Mouse (Mus musculus) CH12.LX (cell line): ENCODE results near the gene Ift43. TPM values are rescaled to one million over a fixed set of nuclear protein-coding genes. Genes with fewer than 3 reads are reported as not detected.

Experiments used
- DNase-seq: peaks from one replicate; pipeline ENCODE4 v3.0.0-alpha.2; 2013; ENCODE audit errors: extremely low read depth
- H3K27ac ChIP-seq: 2 replicates; pipeline ENCODE4 v1.5.1; 2012; ENCODE audit warnings: low read depth, mild to moderate bottlenecking, control low read depth, moderate library complexity; ENCODE audit not compliant: insufficient read depth
- H3K27me3 ChIP-seq: replicated peaks from 2 replicates; pipeline ENCODE3; 2012; ENCODE audit warnings: inconsistent platforms
- H3K36me3 ChIP-seq, 2 experiments: replicated peaks in 1 of 2; 2 replicates each; pipeline versions ENCODE3 to v1.6.1; 2012; ENCODE audit warnings: inconsistent platforms in 1 of 2, low read length in 1 of 2, mild to moderate bottlenecking in 1 of 2, mixed read lengths in 1 of 2, moderate library complexity in 1 of 2; ENCODE audit not compliant: control insufficient read depth in 1 of 2, insufficient read depth in 1 of 2
- H3K4me1 ChIP-seq, 2 experiments: 2 replicates each; pipeline ENCODE4 v1.6.1; 2012; ENCODE audit warnings: inconsistent platforms in 1 of 2, moderate library complexity in 1 of 2; ENCODE audit not compliant: insufficient read depth in 2 of 2, control insufficient read depth in 1 of 2
- H3K4me2 ChIP-seq: 2 replicates; pipeline ENCODE4 v1.6.1; 2012; ENCODE audit warnings: low read depth, mild to moderate bottlenecking, control low read depth; ENCODE audit not compliant: poor library complexity, insufficient read depth, severe bottlenecking
- H3K4me3 ChIP-seq, 3 experiments: fragments of 150-350 bp in 1 of 3; sonication (generic) in 1 of 3; replicated peaks in 1 of 3; 2 replicates each; pipeline versions ENCODE3 to v1.5.1; 2011 to 2012; ENCODE audit warnings: low read depth in 2 of 3, low read length in 2 of 3, mild to moderate bottlenecking in 2 of 3, moderate library complexity in 2 of 3, control low read depth in 1 of 3, improper control_type of control experiment in 1 of 3, inconsistent platforms in 1 of 3, mixed read lengths in 1 of 3; ENCODE audit not compliant: poor library complexity in 1 of 3
- H3K79me2 ChIP-seq: replicated peaks from 2 replicates; pipeline ENCODE4 v1.6.1; 2012; ENCODE audit warnings: mild to moderate bottlenecking, moderate library complexity; ENCODE audit not compliant: control insufficient read depth, poor library complexity, insufficient read depth, severe bottlenecking; ENCODE audit errors: extremely low read depth
- H3K9ac ChIP-seq: 2 replicates; pipeline ENCODE4 v1.6.1; 2012; ENCODE audit warnings: low read depth, mild to moderate bottlenecking, control low read depth, moderate library complexity; ENCODE audit not compliant: insufficient read depth
- H3K9me3 ChIP-seq: replicated peaks from 2 replicates; pipeline ENCODE3; 2012; ENCODE audit warnings: low read length, inconsistent platforms, mixed read lengths
- ELF1 ChIP-seq: IDR thresholded peaks from 2 replicates; pipeline ENCODE4 v1.6.1; 2014; ENCODE audit warnings: low read depth, mild to moderate bottlenecking, inconsistent platforms, low read length, improper control_type of control experiment
- IRF4 ChIP-seq: IDR thresholded peaks from 2 replicates; pipeline ENCODE4 v1.6.1; 2014; ENCODE audit warnings: low read depth, mild to moderate bottlenecking, inconsistent platforms, low read length, improper control_type of control experiment
- NRF1 ChIP-seq: IDR thresholded peaks from 2 replicates; pipeline ENCODE4 v1.6.1; 2014; ENCODE audit warnings: low read depth, mild to moderate bottlenecking, inconsistent platforms, low read length, improper control_type of control experiment, moderate library complexity
- POLR2AphosphoS2 ChIP-seq: IDR thresholded peaks from 2 replicates; pipeline ENCODE4 v1.6.1; 2011; ENCODE audit warnings: low read depth, low read length, improper control_type of control experiment
- RAD21 ChIP-seq: IDR thresholded peaks from 2 replicates; pipeline ENCODE4 v1.6.1; 2011; ENCODE audit warnings: low read depth, mild to moderate bottlenecking, low read length, improper control_type of control experiment, moderate library complexity
- TCF12 ChIP-seq: IDR thresholded peaks from 2 replicates; pipeline ENCODE4 v1.6.1; 2014; ENCODE audit warnings: low read depth, mild to moderate bottlenecking, inconsistent platforms, low read length, improper control_type of control experiment
- USF2 ChIP-seq: conservative IDR thresholded peaks from 2 replicates; pipeline ENCODE4 v1.6.1; 2011; ENCODE audit warnings: low read depth, low read length, improper control_type of control experiment
- ZC3H11A ChIP-seq: IDR thresholded peaks from 2 replicates; pipeline ENCODE4 v1.6.1; 2012; ENCODE audit warnings: low read depth, mild to moderate bottlenecking, inconsistent platforms, low read length, improper control_type of control experiment
- ZNF384 ChIP-seq: IDR thresholded peaks from 2 replicates; pipeline ENCODE4 v1.6.1; 2012; ENCODE audit warnings: low read depth, low read length, improper control_type of control experiment, inconsistent platforms
- dilution Hi-C: fragments of 300-500 bp; cut with MboI; formaldehyde crosslinking; loops from 2 replicates; pipeline ENCODE4 v1.14.3; 2020; ENCODE audit warnings: low sequenced_read_pairs; ENCODE audit not compliant: extremely low pct_unique_long_range_greater_than_20kb, extremely low pct_ligation_motif_present
- in situ Hi-C: fragments of 300-500 bp; cut with MboI; formaldehyde crosslinking; loops from 3 replicates; pipeline ENCODE4 v1.14.3; 2019; ENCODE audit warnings: low sequenced_read_pairs, low pct_ligation_motif_present, low pct_unique_long_range_greater_than_20kb, mixed read lengths
- polyA plus RNA-seq: library from polyadenylated mRNA; unstranded; fragments of >175 nt; gene quantifications from 2 replicates; pipeline ENCODE4 v1.2.1, GENCODE M21; 2012; ENCODE audit warnings: low read depth; ENCODE audit not compliant: insufficient read length
- total RNA-seq, 2 experiments: library from RNA; depleted of rRNA; stranded (reverse); fragments of 300-350 nt in 1 of 2; fragments of >200 nt in 1 of 2; gene quantifications; 2 replicates each; pipeline ENCODE4 v1.2.3; 2012 to 2014

Ift43 gene
- total and polyA plus RNA-seq, 3 experiments: 2.0 to 8.6 (median 2.8) TPM

GRCm38 (mm10) chr12:86161436-86161835 is 79.1 kb downstream of the Ift43 start:
- Histone ChIP-seq H3K9ac (no peak overlapping the region), H3K27me3 (no peaks in the 10 kb centered on the region), H3K4me1 (peaks cover 0 to 6% of the 10 kb centered on the region in 2 experiments; a peak in 2 of 4 replicates), H3K4me2 (no peak overlapping the region), H3K79me2 (no peaks in the 10 kb centered on the region), H3K4me3 (no peak overlapping the region), H3K27ac (no peak overlapping the region), H3K9me3 (peaks cover 9% of the 10 kb centered on the region), H3K36me3 (no peaks in the 10 kb centered on the region)
- dilution Hi-C loops: no loop called here
- TF ChIP-seq ZC3H11A: no peak
- TF ChIP-seq ELF1: no peak
- no peak for TF ChIP-seq ZNF384
- no peak for TF ChIP-seq NRF1
- TF ChIP-seq USF2: no peak
- no peak for DNase-seq
- in situ Hi-C loops: no loop called here

GRCm38 (mm10) chr12:86161942-86162341 is 79.6 kb downstream of the Ift43 start:
- DNase-seq: no peak
- peaks cover 0 to 6% of the 10 kb centered on the region in 2 experiments; a peak in 2 of 4 replicates for H3K4me1 ChIP-seq
- no peak overlapping the region for H3K4me3 ChIP-seq
- dilution Hi-C loops: no loop called here
- peaks cover 9% of the 10 kb centered on the region for H3K9me3 ChIP-seq
- H3K36me3 ChIP-seq: no peaks in the 10 kb centered on the region
- H3K27ac ChIP-seq: no peak overlapping the region
- H3K27me3 ChIP-seq: no peaks in the 10 kb centered on the region
- in situ Hi-C loops: no loop called here
- H3K79me2 ChIP-seq: no peaks in the 10 kb centered on the region
- H3K4me2 ChIP-seq: no peak overlapping the region
- no peak for TF ChIP-seq RAD21
- no peak for TF ChIP-seq IRF4
- TF ChIP-seq ELF1: no peak
- no peak overlapping the region for H3K9ac ChIP-seq

GRCm38 (mm10) chr12:86162890-86163816 is 80.8 kb downstream of the Ift43 start:
- peaks cover 9% of the 10 kb centered on the region for H3K9me3 ChIP-seq
- H3K79me2 ChIP-seq: no peaks in the 10 kb centered on the region
- H3K36me3 ChIP-seq: no peaks in the 10 kb centered on the region
- TF ChIP-seq TCF12 (no peak), POLR2AphosphoS2 (no peak)
- no peak overlapping the region for H3K9ac ChIP-seq
- no peak overlapping the region for H3K4me2 ChIP-seq
- no peak overlapping the region for H3K4me3 ChIP-seq
- no peak overlapping the region for H3K27ac ChIP-seq
- peaks cover 0 to 6% of the 10 kb centered on the region in 2 experiments; a peak in 2 of 4 replicates for H3K4me1 ChIP-seq
- DNase-seq: no peak
- H3K27me3 ChIP-seq: no peaks in the 10 kb centered on the region
- dilution Hi-C loops: no loop called here
- in situ Hi-C loops: no loop called here
